Mouse (Mus musculus) spleen, adult 2 months (tissue): ENCODE data around the gene Rab31. TPM values are rescaled to one million over a fixed set of nuclear protein-coding genes. Genes with fewer than 3 reads are reported as not detected.

Experiments
- DNase-seq, 2 experiments: peaks; one replicate each; pipeline versions ENCODE4 v3.0.0 to v3.0.0-alpha.2; 2012 to 2021; ENCODE audit warnings: low spot score in 2 of 2, low read depth in 1 of 2
- H3K27ac ChIP-seq: fragments of 200-500 bp; 2 replicates; pipeline ENCODE4 v1.5.1; 2012; ENCODE audit warnings: low read length, inconsistent platforms; ENCODE audit not compliant: insufficient read depth
- H3K27me3 ChIP-seq: fragments of 200-500 bp; 2 replicates; pipeline ENCODE4 v1.6.1; 2012; ENCODE audit warnings: mild to moderate bottlenecking, moderate library complexity, low read length, inconsistent platforms; ENCODE audit not compliant: control insufficient read depth, insufficient read depth
- H3K36me3 ChIP-seq: fragments of 200-500 bp; 2 replicates; pipeline ENCODE4 v1.6.1; 2012; ENCODE audit warnings: mild to moderate bottlenecking, low read length, inconsistent platforms; ENCODE audit not compliant: control insufficient read depth, insufficient read depth
- H3K4me1 ChIP-seq: fragments of 200-500 bp; 2 replicates; pipeline ENCODE4 v1.6.1; 2011; ENCODE audit warnings: inconsistent platforms; ENCODE audit not compliant: control insufficient read depth, insufficient read depth, insufficient read length
- H3K4me3 ChIP-seq: fragments of 200-500 bp; 2 replicates; pipeline ENCODE4 v1.5.1; 2011; ENCODE audit warnings: mild to moderate bottlenecking, inconsistent platforms; ENCODE audit not compliant: insufficient read depth, insufficient read length; ENCODE audit errors: extremely low read depth
- CTCF ChIP-seq: fragments of 200-500 bp; IDR thresholded peaks from 2 replicates; pipeline ENCODE4 v1.5.1; 2011; ENCODE audit warnings: mild to moderate bottlenecking, inconsistent platforms; ENCODE audit not compliant: insufficient read depth, insufficient read length, insufficient replicate concordance; ENCODE audit errors: extremely low read depth
- POLR2A ChIP-seq: fragments of 200-500 bp; IDR thresholded peaks from 2 replicates; pipeline ENCODE4 v1.6.1; 2011; ENCODE audit warnings: low read depth, low read length, inconsistent platforms
- WGBS: fragments of 180-500 bp; shearing (Covaris S2); methylation state at CpG from one replicate; pipeline ENCODE4 v1.1.7; 2018; 5-methylcytosine and 5-hydroxymethylcytosine counted together
- polyA plus RNA-seq: library from polyadenylated mRNA; depleted of rRNA; stranded (reverse); fragments of >200 nt; gene quantifications from 2 replicates; pipeline ENCODE4 v1.2.3, GENCODE M21; 2012

Rab31 gene
- polyA plus RNA-seq, 1 experiment = 12.3 TPM

DNA sequence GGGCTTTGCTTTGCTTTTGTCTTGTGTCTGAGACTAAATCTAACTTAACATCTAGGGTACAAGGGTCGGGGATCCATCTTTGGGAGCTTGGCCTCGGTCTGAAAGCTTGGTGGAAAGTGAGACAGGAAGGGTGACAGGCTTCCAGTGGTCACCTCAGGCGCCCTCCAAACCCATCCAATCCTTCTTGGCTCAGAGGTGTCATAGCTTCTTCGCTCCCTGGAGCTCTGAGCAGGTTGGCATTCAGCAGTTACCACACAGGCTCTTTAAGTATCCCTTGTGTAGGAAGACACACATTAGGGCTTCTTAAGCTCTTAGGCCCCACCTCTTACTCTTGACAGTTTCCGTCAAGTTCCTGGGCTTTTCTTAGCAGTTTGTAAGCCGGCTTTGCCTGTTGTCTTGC lies 17.0 kb upstream of the Rab31 start:
- 89% methylated on average over 6 of the region's 6 CpGs for WGBS
- Histone ChIP-seq H3K4me3 (no peak overlapping the region), H3K4me1 (peaks cover 3% of the 10 kb centered on the region; the same call in 1 of the 2 replicates)

DNA sequence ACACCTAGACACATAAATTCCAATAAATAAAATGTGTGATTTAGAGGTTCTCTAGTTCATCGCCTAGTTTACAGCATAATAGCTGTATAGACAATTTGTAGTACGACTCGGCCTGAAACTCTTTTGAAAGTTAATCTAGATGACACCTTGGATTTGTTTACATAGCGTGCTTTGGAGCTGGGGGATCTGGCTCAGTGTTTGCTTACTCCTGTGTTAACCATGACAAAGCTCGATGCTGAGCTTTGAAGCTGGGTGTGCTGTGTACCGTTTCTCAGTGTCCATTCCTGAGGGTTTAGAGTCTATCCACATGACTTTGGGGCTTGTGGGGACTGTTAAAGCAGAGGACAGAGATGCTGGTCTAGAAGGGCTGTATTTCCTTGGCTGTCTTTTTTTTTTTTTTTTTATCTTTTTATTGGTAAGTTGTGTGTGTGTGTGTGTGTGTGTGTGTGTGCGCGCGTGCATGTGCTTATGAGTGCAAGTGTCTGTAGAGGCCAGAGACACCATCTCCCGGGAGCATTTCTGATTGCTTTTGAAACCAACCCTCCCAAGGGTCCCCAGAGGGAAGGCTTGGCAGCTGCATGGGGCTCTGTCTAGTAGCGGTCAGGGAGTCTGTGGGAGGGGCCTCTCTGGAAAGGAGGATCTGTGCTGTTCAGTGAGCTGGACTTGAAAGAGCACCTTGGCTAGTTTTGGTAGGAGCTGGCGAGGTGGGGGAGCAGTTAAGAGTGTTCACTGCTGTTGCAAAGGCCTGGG lies 16.2 kb upstream of the Rab31 start:
- H3K27ac ChIP-seq = no peak overlapping the region
- TF ChIP-seq CTCF (no peak), POLR2A (no peak)
- H3K27me3 ChIP-seq = no peaks in the 10 kb centered on the region
- H3K4me3 ChIP-seq = no peak overlapping the region
- WGBS = 62% methylated on average over 12 of the region's 12 CpGs
- 0 out of 2 replicates have a peak, but pooled peaks cover 2% of the 10 kb centered on the region for H3K36me3 ChIP-seq
- H3K4me1 ChIP-seq = peaks cover 5% of the 10 kb centered on the region
- DNase-seq = no peak

More for the DNA sequence above, 17.0 kb upstream of the Rab31 start:
- no peaks in the 10 kb centered on the region for H3K27me3 ChIP-seq
- DNase-seq = no peak
- TF ChIP-seq POLR2A = no peak
- no peak for TF ChIP-seq CTCF
- H3K36me3 ChIP-seq = 0 out of 2 replicates have a peak, but pooled peaks cover 2% of the 10 kb centered on the region
- H3K27ac ChIP-seq = no peak overlapping the region

DNA sequence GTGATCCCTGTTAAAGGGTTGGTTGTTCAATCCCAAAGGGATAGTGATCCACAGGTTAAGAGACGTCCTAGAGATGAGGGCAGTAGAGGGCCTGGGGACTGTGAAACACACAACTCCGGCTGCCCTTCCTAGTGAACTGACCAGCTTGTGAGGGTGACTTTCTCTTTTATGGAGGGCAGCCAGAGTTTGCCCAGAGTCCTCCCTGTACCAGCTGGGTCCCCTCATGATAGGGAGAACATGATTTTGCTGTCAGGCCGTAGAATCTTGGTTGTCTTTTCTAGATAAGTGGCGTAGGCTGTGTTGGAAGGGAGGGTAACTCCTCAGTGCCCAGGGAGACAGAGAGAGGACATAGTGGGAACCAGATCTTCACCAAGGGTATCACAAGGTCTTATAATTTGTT lies 14.7 kb upstream of the Rab31 start:
- H3K27ac ChIP-seq = no peak overlapping the region
- no peaks in the 10 kb centered on the region for H3K27me3 ChIP-seq
- DNase-seq = no peak
- H3K4me3 ChIP-seq = no peak overlapping the region
- no peak for TF ChIP-seq CTCF
- TF ChIP-seq POLR2A = no peak
- H3K36me3 ChIP-seq = 0 out of 2 replicates have a peak, but pooled peaks cover 2% of the 10 kb centered on the region
- peaks cover 7% of the 10 kb centered on the region for H3K4me1 ChIP-seq
- 86% methylated on average over 4 of the region's 4 CpGs for WGBS

DNA sequence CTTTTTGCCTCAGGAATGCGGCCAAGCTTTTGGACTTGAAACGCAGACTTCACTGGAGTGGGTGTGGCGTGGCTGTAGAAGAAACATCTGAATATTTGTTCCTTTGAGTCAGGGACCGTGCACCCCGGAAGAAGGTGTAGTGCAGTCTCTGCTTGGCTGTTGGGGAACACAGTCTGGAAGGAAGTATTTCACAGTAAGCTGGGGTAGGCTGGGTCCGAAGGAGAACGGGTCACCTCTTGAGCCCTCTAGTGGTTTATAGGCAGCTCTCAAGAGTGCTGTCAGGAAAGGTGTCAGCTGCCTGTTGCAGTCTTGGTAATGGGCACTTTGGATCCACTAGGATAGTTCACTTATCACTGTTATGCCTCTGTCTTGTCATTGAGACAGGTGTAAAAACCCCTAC lies 13.7 kb upstream of the Rab31 start:
- 51% methylated on average over 7 of the region's 7 CpGs for WGBS
- H3K27ac ChIP-seq = no peak overlapping the region
- H3K27me3 ChIP-seq = no peaks in the 10 kb centered on the region
- no peak overlapping the region for H3K4me3 ChIP-seq
- DNase-seq = peak in 1 of 2 experiments; percentile 25
- peaks cover 11% of the 10 kb centered on the region for H3K4me1 ChIP-seq
- TF ChIP-seq CTCF (peak; percentile 21; the same call in 1 of the 2 replicates), POLR2A (no peak)
- 0 out of 2 replicates have a peak, but pooled peaks cover 2% of the 10 kb centered on the region for H3K36me3 ChIP-seq

DNA sequence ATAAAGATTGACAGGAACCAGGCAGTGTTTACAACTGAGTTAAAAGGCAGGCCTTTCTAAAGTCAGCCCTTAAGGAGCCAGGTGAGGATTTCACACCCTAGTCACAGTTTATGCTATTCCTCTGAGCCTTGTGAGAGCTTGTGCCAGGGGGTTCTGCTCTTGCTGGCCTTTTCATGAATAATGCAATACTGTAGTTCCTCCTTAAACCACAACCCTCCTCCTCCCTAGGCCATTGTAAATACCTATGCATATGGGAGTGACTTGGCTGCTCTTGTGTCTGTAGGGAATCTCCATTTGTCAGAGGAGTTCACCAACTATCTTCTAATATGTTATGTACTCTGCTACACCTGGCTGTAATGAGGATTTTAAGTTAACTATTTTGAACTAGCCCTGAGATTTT lies 13.2 kb upstream of the Rab31 start:
- H3K27me3 ChIP-seq = no peaks in the 10 kb centered on the region
- H3K4me3 ChIP-seq = no peak overlapping the region
- no peak for DNase-seq
- TF ChIP-seq POLR2A (no peak), CTCF (no peak)
- peaks cover 11% of the 10 kb centered on the region for H3K4me1 ChIP-seq
- 0 out of 2 replicates have a peak, but pooled peaks cover 2% of the 10 kb centered on the region for H3K36me3 ChIP-seq
- no peak overlapping the region for H3K27ac ChIP-seq

DNA sequence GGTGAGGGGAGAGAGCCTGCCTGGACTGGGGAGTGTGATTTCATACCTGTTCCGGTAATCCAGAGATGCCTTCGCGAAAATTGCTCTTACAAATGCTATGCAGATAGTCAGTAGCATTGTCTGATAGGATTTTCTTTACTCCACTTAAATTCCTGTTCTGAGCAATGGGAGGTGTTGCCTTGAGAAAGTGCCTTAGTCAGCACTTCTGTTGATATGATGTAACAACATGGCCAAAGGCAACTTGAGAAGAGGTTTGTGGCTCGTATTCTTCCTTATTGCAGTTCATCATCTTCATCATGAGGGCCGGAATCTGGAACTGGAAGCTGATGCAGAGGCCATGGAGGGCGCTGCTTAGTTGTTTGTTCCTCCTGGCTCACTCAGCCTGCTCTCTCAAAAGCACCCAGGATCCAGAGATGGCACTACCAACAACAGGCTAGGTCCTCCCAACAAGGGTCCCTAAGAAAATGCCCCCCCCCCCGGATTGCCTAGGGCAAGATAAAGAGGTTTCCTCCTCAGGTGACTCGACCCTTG lies 12.1 kb upstream of the Rab31 start:
- Histone ChIP-seq H3K36me3 (0 out of 2 replicates have a peak, but pooled peaks cover 1% of the 10 kb centered on the region), H3K4me3 (no peak overlapping the region), H3K27ac (no peak overlapping the region), H3K4me1 (peaks cover 11% of the 10 kb centered on the region), H3K27me3 (no peaks in the 10 kb centered on the region)
- TF ChIP-seq POLR2A = no peak
- TF ChIP-seq CTCF = no peak
- DNase-seq = no peak
- 73% methylated on average over 8 of the region's 8 CpGs for WGBS
